Mouse (Mus musculus): ENCODE results near the gene Muc16. TPM values are rescaled to one million over a fixed set of nuclear protein-coding genes. Genes with fewer than 3 reads are reported as not detected.

The Muc16 gene
- not detected in 2 replicates for polyA plus RNA-seq (2011; ENCODE audit: insufficient read depth, insufficient read length, low replicate concordance, missing spikeins)

DNA sequence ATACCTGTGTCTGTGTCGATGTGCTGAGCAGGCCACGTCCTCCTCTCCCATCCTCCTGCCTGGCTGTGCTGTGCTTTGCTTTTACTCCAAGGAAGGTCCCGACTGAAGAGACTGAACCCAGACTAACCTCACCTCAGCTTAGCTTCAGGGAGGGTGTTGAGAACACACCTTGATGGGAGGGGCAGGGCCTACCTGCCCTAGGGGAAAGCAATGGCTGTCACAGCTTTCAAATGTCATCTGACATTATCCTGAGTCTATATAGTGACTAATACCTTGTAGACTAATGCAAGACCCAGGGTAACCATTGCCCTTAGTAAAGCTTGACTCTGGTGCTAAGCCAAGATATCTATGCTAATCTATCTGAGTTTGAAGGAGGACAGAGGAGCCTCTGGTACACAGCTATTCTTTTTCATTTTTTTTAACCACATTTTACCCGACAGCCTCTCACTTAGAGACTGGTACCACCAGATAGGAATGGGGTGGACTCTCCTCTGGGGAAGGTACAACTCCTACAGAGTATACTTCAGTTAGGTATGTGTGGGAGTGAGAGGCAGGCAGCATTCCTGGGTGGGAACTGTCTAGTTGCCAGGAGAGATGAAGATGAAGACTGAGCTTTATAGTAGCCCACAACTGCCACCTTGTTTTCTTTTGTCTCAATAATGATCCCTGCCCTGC is at the start of gene Muc16:
TSS of gene Muc16 (minus strand) at position 51 of the 675 bp plus-strand sequence.
- Histone ChIP-seq H3K4me1 (ENCODE audit: control insufficient read depth, insufficient read depth, low read length) (no peaks in the 10 kb centered on the region), H3K4me3 (replicated peaks; ENCODE audit: control insufficient read depth, low read depth, low read length) (no peak within 1 kb of the TSS), H3K27ac (ENCODE audit: control insufficient read depth, insufficient read depth, low read depth, low read length, poor library complexity) (no peak within 1 kb of the TSS)
- WGBS: 69% methylated on average over 4 of the region's 4 CpGs
- TF ChIP-seq POLR2A (IDR thresholded peaks at IDR 0.05; ENCODE audit: borderline replicate concordance, control insufficient read depth, low read depth, low read length): no peak
- TF ChIP-seq CTCF (IDR thresholded peaks at IDR 0.05; ENCODE audit: control insufficient read depth, insufficient read depth, low read length): no peak

DNA sequence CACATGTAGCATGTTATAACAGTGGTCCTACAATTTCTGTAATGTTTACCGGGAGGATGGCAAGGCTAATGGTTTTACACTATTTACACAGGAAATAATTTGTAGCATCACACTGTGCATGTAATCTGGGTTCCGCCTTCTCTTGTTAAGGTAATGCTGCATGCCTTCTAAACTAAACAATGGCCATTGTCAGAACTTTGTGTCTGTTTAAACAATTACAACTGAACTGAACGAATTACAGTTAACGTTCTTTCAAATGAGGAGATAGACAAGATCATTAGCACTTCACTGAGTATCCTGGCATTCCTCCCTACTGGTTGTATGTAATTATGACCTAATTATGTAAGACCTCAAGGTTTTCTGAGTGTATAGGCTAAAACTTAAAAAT is 48.4 kb upstream of the Muc16 start:
- H3K27ac ChIP-seq (ENCODE audit: control insufficient read depth, insufficient read depth, low read depth, low read length, poor library complexity): no peak overlapping the region
- H3K4me1 ChIP-seq (ENCODE audit: control insufficient read depth, insufficient read depth, low read length): no peaks in the 10 kb centered on the region
- H3K4me3 ChIP-seq (replicated peaks; ENCODE audit: control insufficient read depth, low read depth, low read length): no peak overlapping the region
- TF ChIP-seq CTCF (IDR thresholded peaks at IDR 0.05; ENCODE audit: control insufficient read depth, insufficient read depth, low read length) (no peak), POLR2A (IDR thresholded peaks at IDR 0.05; ENCODE audit: borderline replicate concordance, control insufficient read depth, low read depth, low read length) (no peak)
- 68% methylated on average over 4 of the region's 4 CpGs for WGBS

DNA sequence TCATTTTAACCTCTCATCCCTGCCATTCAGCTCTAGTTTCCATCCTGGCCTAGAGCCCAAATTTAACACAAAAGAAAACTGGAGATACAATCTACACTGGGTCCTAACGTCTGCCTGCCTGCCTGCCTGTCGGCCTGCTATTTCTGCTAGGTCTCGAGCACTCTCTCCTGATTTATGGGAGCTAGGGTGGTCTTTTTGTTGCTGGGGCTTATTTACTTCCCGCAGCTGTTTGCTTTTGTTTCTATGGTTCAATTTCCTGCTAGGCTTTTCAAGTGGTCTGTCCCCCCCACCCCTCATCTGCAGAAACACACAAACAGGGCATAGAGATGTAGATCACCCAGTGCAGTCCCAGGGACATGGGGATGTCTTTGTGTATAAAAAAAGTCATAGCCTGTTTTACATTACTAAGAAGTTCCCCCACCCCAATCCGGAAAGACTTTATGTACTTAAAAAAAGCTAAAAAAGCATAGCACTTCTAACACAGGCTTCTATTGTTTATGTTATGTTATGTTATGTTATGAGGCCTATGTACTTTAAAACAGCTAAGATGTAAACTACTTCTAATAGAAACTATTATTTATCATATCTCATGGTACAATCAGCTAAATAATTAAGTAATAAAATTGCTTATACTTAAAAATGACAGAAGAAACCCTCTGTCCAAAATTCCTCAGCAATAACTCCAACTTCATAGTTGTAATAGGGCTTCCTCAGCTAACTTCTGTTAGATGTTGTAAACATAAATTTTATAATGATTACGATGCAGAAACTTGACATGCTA is 47.8 kb upstream of the Muc16 start:
- Histone ChIP-seq H3K27ac (ENCODE audit: control insufficient read depth, insufficient read depth, low read depth, low read length, poor library complexity) (no peak overlapping the region), H3K4me1 (ENCODE audit: control insufficient read depth, insufficient read depth, low read length) (no peaks in the 10 kb centered on the region), H3K4me3 (replicated peaks; ENCODE audit: control insufficient read depth, low read depth, low read length) (no peak overlapping the region)
- WGBS: 44% methylated on average over 6 of the region's 6 CpGs
- TF ChIP-seq CTCF (IDR thresholded peaks at IDR 0.05; ENCODE audit: control insufficient read depth, insufficient read depth, low read length) (no peak), POLR2A (IDR thresholded peaks at IDR 0.05; ENCODE audit: borderline replicate concordance, control insufficient read depth, low read depth, low read length) (no peak)

DNA sequence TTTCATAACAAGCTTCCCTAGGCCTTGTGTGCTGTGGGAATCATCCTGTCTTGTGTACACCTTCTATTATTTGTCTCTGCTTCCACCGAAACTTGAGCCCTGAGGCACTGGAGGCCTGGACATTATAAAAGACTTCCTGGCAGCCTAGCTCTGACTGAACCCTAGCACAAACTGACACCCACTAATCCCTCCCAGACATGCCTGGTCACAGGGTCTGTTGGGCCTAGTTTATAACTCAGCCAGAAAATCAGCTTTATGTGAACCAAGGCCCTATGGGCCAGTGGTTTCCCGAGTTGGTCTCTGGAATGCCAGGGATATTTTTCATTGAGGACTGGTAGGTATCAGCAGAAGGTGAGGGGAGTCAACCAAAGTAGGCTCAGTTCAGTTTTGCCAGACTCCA is 46.7 kb upstream of the Muc16 start:
- Histone ChIP-seq H3K4me3 (replicated peaks; ENCODE audit: control insufficient read depth, low read depth, low read length) (no peak overlapping the region), H3K27ac (ENCODE audit: control insufficient read depth, insufficient read depth, low read depth, low read length, poor library complexity) (no peak overlapping the region), H3K4me1 (ENCODE audit: control insufficient read depth, insufficient read depth, low read length) (no peaks in the 10 kb centered on the region)
- TF ChIP-seq CTCF (IDR thresholded peaks at IDR 0.05; ENCODE audit: control insufficient read depth, insufficient read depth, low read length) (no peak), POLR2A (IDR thresholded peaks at IDR 0.05; ENCODE audit: borderline replicate concordance, control insufficient read depth, low read depth, low read length) (no peak)
- WGBS: 66% methylated on average over 2 of the region's 2 CpGs

DNA sequence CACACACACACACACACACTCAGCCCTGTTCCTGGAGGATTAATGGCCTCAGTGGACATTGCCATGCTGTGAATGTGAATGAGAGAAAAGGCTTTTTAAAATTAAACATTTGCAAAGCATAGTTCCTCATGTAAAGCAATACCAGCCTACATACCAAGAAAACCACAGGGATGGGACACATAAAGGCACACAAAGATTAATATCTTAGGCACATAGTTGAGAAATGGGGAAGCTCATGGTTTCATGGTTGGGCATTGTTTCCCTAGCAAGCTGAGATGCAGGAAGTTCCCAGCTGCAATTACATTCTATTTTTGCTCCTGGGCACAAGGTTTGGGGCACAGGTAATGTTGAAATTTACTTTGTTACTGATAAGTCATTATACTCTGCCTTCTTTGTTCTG is 31.3 kb upstream of the Muc16 start:
- no peak overlapping the region for H3K4me3 ChIP-seq (replicated peaks; ENCODE audit: control insufficient read depth, low read depth, low read length)
- TF ChIP-seq CTCF (IDR thresholded peaks at IDR 0.05; ENCODE audit: control insufficient read depth, insufficient read depth, low read length): no peak
- TF ChIP-seq POLR2A (IDR thresholded peaks at IDR 0.05; ENCODE audit: borderline replicate concordance, control insufficient read depth, low read depth, low read length): no peak
- H3K4me1 ChIP-seq (ENCODE audit: control insufficient read depth, insufficient read depth, low read length): no peaks in the 10 kb centered on the region
- H3K27ac ChIP-seq (ENCODE audit: control insufficient read depth, insufficient read depth, low read depth, low read length, poor library complexity): no peak overlapping the region

DNA sequence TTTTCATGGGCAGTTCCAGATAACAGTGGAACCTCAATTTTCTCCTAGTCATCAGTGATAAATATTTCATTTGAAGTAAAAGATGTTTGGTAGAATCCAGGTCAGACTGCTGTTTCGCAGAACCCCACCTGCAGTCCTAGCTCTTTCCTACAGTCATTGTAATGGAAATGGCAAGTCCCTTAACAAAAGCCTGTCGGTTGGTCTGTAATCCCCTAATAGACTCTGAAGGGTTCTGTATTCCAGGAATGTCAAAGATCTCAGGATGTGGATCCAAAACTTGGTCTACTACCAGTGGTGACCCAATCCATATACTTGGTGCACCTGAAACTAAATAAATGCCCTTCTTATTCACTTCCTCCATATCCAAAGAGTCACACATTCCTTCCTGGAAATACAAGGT is 76.0 kb downstream of the Muc16 start:
- no peak overlapping the region for H3K27ac ChIP-seq (ENCODE audit: control insufficient read depth, insufficient read depth, low read depth, low read length, poor library complexity)
- H3K4me1 ChIP-seq (ENCODE audit: control insufficient read depth, insufficient read depth, low read length): no peaks in the 10 kb centered on the region
- 55% methylated on average over 2 of the region's 2 CpGs for WGBS
- TF ChIP-seq POLR2A (IDR thresholded peaks at IDR 0.05; ENCODE audit: borderline replicate concordance, control insufficient read depth, low read depth, low read length) (no peak), CTCF (IDR thresholded peaks at IDR 0.05; ENCODE audit: control insufficient read depth, insufficient read depth, low read length) (no peak)
- H3K4me3 ChIP-seq (replicated peaks; ENCODE audit: control insufficient read depth, low read depth, low read length): no peak overlapping the region

DNA sequence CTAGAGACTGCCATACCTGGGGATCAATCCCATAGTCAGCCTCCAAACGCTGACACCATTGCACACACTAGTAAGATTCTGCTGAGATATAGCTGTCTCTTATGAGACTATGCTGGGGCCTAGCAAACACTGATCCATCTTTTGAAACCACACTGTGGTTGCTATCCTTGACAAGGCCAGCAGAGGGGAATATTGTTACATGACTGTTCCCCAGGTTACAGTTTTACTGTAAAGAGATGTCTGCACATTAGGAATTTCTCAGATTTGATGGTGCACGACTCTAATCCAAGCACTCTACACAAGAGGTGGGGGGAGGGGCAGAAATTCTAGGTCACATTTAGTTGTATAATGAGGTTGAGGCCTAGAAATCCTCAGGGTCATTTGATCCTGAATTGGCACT is 166.2 kb downstream of the Muc16 start:
- no peak overlapping the region for H3K4me3 ChIP-seq (replicated peaks; ENCODE audit: control insufficient read depth, low read depth, low read length)
- TF ChIP-seq POLR2A (IDR thresholded peaks at IDR 0.05; ENCODE audit: borderline replicate concordance, control insufficient read depth, low read depth, low read length): no peak
- TF ChIP-seq CTCF (IDR thresholded peaks at IDR 0.05; ENCODE audit: control insufficient read depth, insufficient read depth, low read length): no peak
- 38% methylated on average over 2 of the region's 2 CpGs for WGBS
- no peaks in the 10 kb centered on the region for H3K4me1 ChIP-seq (ENCODE audit: control insufficient read depth, insufficient read depth, low read length)
- no peak overlapping the region for H3K27ac ChIP-seq (ENCODE audit: control insufficient read depth, insufficient read depth, low read depth, low read length, poor library complexity)

DNA sequence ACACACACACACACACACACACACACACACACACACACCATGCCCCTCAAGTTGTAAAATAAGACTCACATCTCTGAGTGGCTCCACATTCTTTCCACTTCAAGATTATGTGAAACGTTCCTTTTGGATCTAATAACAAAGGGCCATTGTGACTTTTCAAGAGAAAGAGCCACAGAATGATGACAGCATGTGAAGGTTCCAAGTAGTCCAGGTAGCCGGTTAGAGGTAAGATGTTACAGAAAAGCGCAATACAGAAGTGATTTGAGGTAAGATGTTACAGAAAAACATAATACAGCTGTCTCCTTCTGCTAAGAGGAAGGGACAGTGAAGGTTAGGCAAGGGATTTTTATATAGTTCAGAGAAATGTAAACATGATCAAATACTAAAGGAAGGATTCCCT is 196.2 kb downstream of the Muc16 start, which contains the start of the genes Zfp558 and Mbd3l1:
TSS of gene Zfp558 (minus strand) at position 101 of the 400 bp plus-strand sequence.
TSS of gene Mbd3l1 (plus strand) at position 192 of the 400 bp plus-strand sequence.
- WGBS: 70% methylated on average over 3 of the region's 3 CpGs
- Histone ChIP-seq H3K4me1 (ENCODE audit: control insufficient read depth, insufficient read depth, low read length) (peaks cover under 1% of the 10 kb centered on the region; the same call in 1 of the 2 replicates), H3K4me3 (replicated peaks; ENCODE audit: control insufficient read depth, low read depth, low read length) (no peak within 1 kb of the TSS), H3K27ac (ENCODE audit: control insufficient read depth, insufficient read depth, low read depth, low read length, poor library complexity) (no peak within 1 kb of the TSS)
- no peak for TF ChIP-seq CTCF (IDR thresholded peaks at IDR 0.05; ENCODE audit: control insufficient read depth, insufficient read depth, low read length)
- TF ChIP-seq POLR2A (IDR thresholded peaks at IDR 0.05; ENCODE audit: borderline replicate concordance, control insufficient read depth, low read depth, low read length): no peak
